Mouse (Mus musculus) hindbrain, embryonic 15.5 days (tissue): ENCODE measurements at regions not wholly inside any gene's neighbourhood (a gene's known extent, or its start where the extent isn't known, plus 50 kb on each side); places are given as distances from the start of the nearest gene placed in this dataset.

Experiments
- ATAC-seq: fragments of 200-750 bp; cut with Nextera tagmentation; 2 replicates; pipeline ENCODE4 v1.8.0; 2017; ENCODE audit warnings: low read depth, moderate number of reproducible peaks, moderate TSS enrichment; ENCODE audit not compliant: low FRiP score
- H3K27ac ChIP-seq: fragments of 300-500 bp; sonication (generic); replicated peaks from 2 replicates; pipeline ENCODE4 v1.5.1; 2015; ENCODE audit warnings: mild to moderate bottlenecking, inconsistent platforms
- H3K27me3 ChIP-seq: fragments of 300-500 bp; sonication (generic); 2 replicates; pipeline ENCODE4 v1.6.1; 2015; ENCODE audit warnings: control low read depth, inconsistent platforms
- H3K36me3 ChIP-seq: fragments of 300-500 bp; sonication (generic); 2 replicates; pipeline ENCODE4 v1.6.1; 2015; ENCODE audit warnings: control low read depth, inconsistent platforms
- H3K4me1 ChIP-seq: fragments of 300-500 bp; sonication (generic); replicated peaks from 2 replicates; pipeline ENCODE4 v1.6.1; 2015; ENCODE audit warnings: control low read depth, inconsistent platforms
- H3K4me2 ChIP-seq: fragments of 300-500 bp; sonication (generic); 2 replicates; pipeline ENCODE4 v1.6.1; 2015; ENCODE audit warnings: moderate library complexity, mild to moderate bottlenecking, inconsistent platforms
- H3K4me3 ChIP-seq: fragments of 300-500 bp; sonication (generic); 2 replicates; pipeline ENCODE4 v1.5.1; 2015; ENCODE audit warnings: mild to moderate bottlenecking, inconsistent platforms
- H3K9ac ChIP-seq: fragments of 300-500 bp; sonication (generic); 2 replicates; pipeline ENCODE4 v1.6.1; 2015; ENCODE audit warnings: inconsistent platforms
- H3K9me3 ChIP-seq: fragments of 300-500 bp; sonication (generic); 2 replicates; pipeline ENCODE4 v1.6.1; 2016; ENCODE audit warnings: control low read depth, inconsistent platforms
- WGBS: fragments of 180-500 bp; shearing (Covaris S2); methylation state at CpG from one replicate; pipeline ENCODE4 v1.1.7; 2015; 5-methylcytosine and 5-hydroxymethylcytosine counted together

GRCm38 (mm10) chr2:34033212-34033611, 145.5 kb upstream of the Mvb12b start:
- WGBS = 27% methylated on average over 11 of the region's 11 CpGs
- no peak overlapping the region for H3K4me2 ChIP-seq
- peaks cover 31% of the 10 kb centered on the region for H3K4me1 ChIP-seq
- H3K9ac ChIP-seq = no peak overlapping the region
- no peaks in the 10 kb centered on the region for H3K9me3 ChIP-seq
- H3K27ac ChIP-seq = peak overlapping the region; percentile 61
- no peak overlapping the region for H3K4me3 ChIP-seq
- ATAC-seq = peak; percentile 32; the same call in 1 of the 2 replicates
- no peaks in the 10 kb centered on the region for H3K27me3 ChIP-seq
- no peaks in the 10 kb centered on the region for H3K36me3 ChIP-seq

- Histone ChIP-seq H3K27ac (peak overlapping the region; percentile 56), H3K4me2 (0 out of 2 replicates have a peak overlapping the region, but pooled peaks have one; percentile 8), H3K36me3 (no peaks in the 10 kb centered on the region), H3K4me1 (peaks cover 46% of the 10 kb centered on the region), H3K27me3 (no peaks in the 10 kb centered on the region), H3K9ac (no peak overlapping the region), H3K9me3 (no peaks in the 10 kb centered on the region), H3K4me3 (no peak overlapping the region)
- WGBS = 22% methylated on average over 7 of the region's 7 CpGs
- no peak for ATAC-seq
These were observed 143.7 kb upstream of the Mvb12b start for GRCm38 (mm10) chr2:34031421-34031820.

- no peaks in the 10 kb centered on the region for H3K36me3 ChIP-seq
- H3K27me3 ChIP-seq = no peaks in the 10 kb centered on the region
- WGBS = 15% methylated on average over 11 of the region's 11 CpGs
- H3K4me1 ChIP-seq = peaks cover 46% of the 10 kb centered on the region
- 0 out of 2 replicates have a peak overlapping the region, but pooled peaks have one; percentile 8 for H3K4me2 ChIP-seq
- no peak overlapping the region for H3K4me3 ChIP-seq
- peak overlapping the region; percentile 56 for H3K27ac ChIP-seq
- H3K9me3 ChIP-seq = no peaks in the 10 kb centered on the region
- no peak for ATAC-seq
- no peak overlapping the region for H3K9ac ChIP-seq
These were observed 143.3 kb upstream of the Mvb12b start for GRCm38 (mm10) chr2:34031001-34031412.

- Histone ChIP-seq H3K9me3 (no peaks in the 10 kb centered on the region), H3K4me3 (no peak overlapping the region), H3K4me2 (no peak overlapping the region), H3K4me1 (peaks cover 29% of the 10 kb centered on the region), H3K27ac (0 out of 2 replicates have a peak overlapping the region, but pooled peaks have one; percentile 16), H3K27me3 (no peaks in the 10 kb centered on the region), H3K9ac (no peak overlapping the region), H3K36me3 (no peaks in the 10 kb centered on the region)
- peak; percentile 73 for ATAC-seq
- 15% methylated on average over 9 of the region's 9 CpGs for WGBS
These were observed 139.7 kb upstream of the Mvb12b start for GRCm38 (mm10) chr2:34027445-34027844.

- H3K4me2 ChIP-seq = no peak overlapping the region
- H3K27me3 ChIP-seq = no peaks in the 10 kb centered on the region
- no peaks in the 10 kb centered on the region for H3K36me3 ChIP-seq
- H3K4me1 ChIP-seq = peaks cover 27% of the 10 kb centered on the region
- WGBS = 79% methylated on average over 16 of the region's 16 CpGs
- no peak overlapping the region for H3K9ac ChIP-seq
- 0 out of 2 replicates have a peak overlapping the region, but pooled peaks have one; percentile 16 for H3K27ac ChIP-seq
- H3K4me3 ChIP-seq = no peak overlapping the region
- peak; percentile 46; the same call in 1 of the 2 replicates for ATAC-seq
- H3K9me3 ChIP-seq = no peaks in the 10 kb centered on the region
These were observed 139.0 kb upstream of the Mvb12b start for GRCm38 (mm10) chr2:34026566-34027360.

- Histone ChIP-seq H3K36me3 (no peaks in the 10 kb centered on the region), H3K4me1 (peaks cover 18% of the 10 kb centered on the region), H3K9ac (no peak overlapping the region), H3K27ac (no peak overlapping the region), H3K27me3 (no peaks in the 10 kb centered on the region), H3K9me3 (no peaks in the 10 kb centered on the region), H3K4me2 (no peak overlapping the region), H3K4me3 (no peak overlapping the region)
- no peak for ATAC-seq
- 45% methylated on average over 10 of the region's 10 CpGs for WGBS
These were observed 138.1 kb upstream of the Mvb12b start for GRCm38 (mm10) chr2:34025715-34026360.

- H3K36me3 ChIP-seq = no peaks in the 10 kb centered on the region
- peak overlapping the region; percentile 63 for H3K27ac ChIP-seq
These were observed 129.4 kb upstream of the Mvb12b start for GRCm38 (mm10) chr2:34017142-34017453.

GRCm38 (mm10) chr2:34016350-34017141, 128.8 kb upstream of the Mvb12b start:
- 20% methylated on average over 20 of the region's 20 CpGs for WGBS
- peak overlapping the region; percentile 63 for H3K27ac ChIP-seq
- H3K4me1 ChIP-seq = peaks cover 13% of the 10 kb centered on the region
- no peak overlapping the region for H3K9ac ChIP-seq
- no peak overlapping the region for H3K4me3 ChIP-seq
- 0 out of 2 replicates have a peak overlapping the region, but pooled peaks have one; percentile 27 for H3K4me2 ChIP-seq
- H3K9me3 ChIP-seq = no peaks in the 10 kb centered on the region
- no peaks in the 10 kb centered on the region for H3K36me3 ChIP-seq
- H3K27me3 ChIP-seq = no peaks in the 10 kb centered on the region
- ATAC-seq = no peak

More at GRCm38 (mm10) chr2:34017142-34017453, 129.4 kb upstream of the Mvb12b start:
- no peaks in the 10 kb centered on the region for H3K27me3 ChIP-seq
- 52% methylated on average over 5 of the region's 5 CpGs for WGBS
- no peaks in the 10 kb centered on the region for H3K9me3 ChIP-seq
- no peak overlapping the region for H3K4me2 ChIP-seq
- H3K9ac ChIP-seq = no peak overlapping the region
- H3K4me3 ChIP-seq = no peak overlapping the region
- peaks cover 13% of the 10 kb centered on the region for H3K4me1 ChIP-seq
- no peak for ATAC-seq

- H3K4me2 ChIP-seq = no peak overlapping the region
- peaks cover 13% of the 10 kb centered on the region for H3K4me1 ChIP-seq
- WGBS = 82% methylated on average over 7 of the region's 7 CpGs
- no peak overlapping the region for H3K9ac ChIP-seq
- H3K27ac ChIP-seq = peak overlapping the region; percentile 3; the same call in 1 of the 2 replicates
- ATAC-seq = no peak
- H3K4me3 ChIP-seq = no peak overlapping the region
- H3K36me3 ChIP-seq = no peaks in the 10 kb centered on the region
- no peaks in the 10 kb centered on the region for H3K9me3 ChIP-seq
- no peaks in the 10 kb centered on the region for H3K27me3 ChIP-seq
These were observed 127.9 kb upstream of the Mvb12b start for GRCm38 (mm10) chr2:34015640-34015995.

- no peak for ATAC-seq
- WGBS = 75% methylated on average over 8 of the region's 8 CpGs
- no peak overlapping the region for H3K27ac ChIP-seq
These were observed 127.3 kb upstream of the Mvb12b start for GRCm38 (mm10) chr2:34014868-34015639.

GRCm38 (mm10) chr2:34010166-34010565, 122.4 kb upstream of the Mvb12b start:
- H3K36me3 ChIP-seq = no peaks in the 10 kb centered on the region
- 67% methylated on average over 1 of the region's 1 CpGs for WGBS

More at GRCm38 (mm10) chr2:34014868-34015639, 127.3 kb upstream of the Mvb12b start:
- peaks cover 13% of the 10 kb centered on the region for H3K4me1 ChIP-seq
- H3K4me3 ChIP-seq = no peak overlapping the region
- H3K9ac ChIP-seq = no peak overlapping the region
- no peaks in the 10 kb centered on the region for H3K36me3 ChIP-seq
- H3K4me2 ChIP-seq = no peak overlapping the region
- no peaks in the 10 kb centered on the region for H3K9me3 ChIP-seq
- no peaks in the 10 kb centered on the region for H3K27me3 ChIP-seq

More at GRCm38 (mm10) chr2:34010166-34010565, 122.4 kb upstream of the Mvb12b start:
- no peak overlapping the region for H3K4me2 ChIP-seq
- ATAC-seq = no peak
- H3K4me3 ChIP-seq = no peak overlapping the region
- no peak overlapping the region for H3K9ac ChIP-seq
- H3K9me3 ChIP-seq = no peaks in the 10 kb centered on the region
- H3K27ac ChIP-seq = no peak overlapping the region
- no peaks in the 10 kb centered on the region for H3K27me3 ChIP-seq
- H3K4me1 ChIP-seq = no peaks in the 10 kb centered on the region
